Mouse (Mus musculus) erythroblast, adult 5-6 weeks (primary cell): Measurements from ENCODE around the gene Tmem151a. TPM values are rescaled to one million over a fixed set of nuclear protein-coding genes. Genes with fewer than 3 reads are reported as not detected.

Source experiments
- total RNA-seq, 2 experiments: library from RNA; stranded (forward) in 1 of 2; stranded (reverse) in 1 of 2; fragments of 150-400 nt in 1 of 2; fragments of 200-764, 138-1000 nt in 1 of 2; gene quantifications; 2 replicates each; pipeline versions ENCODE4 v1.2.3 to v1.2.4; 2015 to 2017; ENCODE audit warnings: low replicate concordance in 2 of 2

Gene Tmem151a
- total RNA-seq, 2 experiments from 2014 or later, result not detected

Other genes starting within 250 kb of the Tmem151a start
- 12.3 and 18.8 TPM in 2 replicates for gene Ccs, start 246.2 kb downstream of the Tmem151a start, total RNA-seq (2015; ENCODE audit: low replicate concordance)
- gene Ccs, start 246.2 kb downstream of the Tmem151a start, total RNA-seq (2017; ENCODE audit: low replicate concordance), result 24.4 and 66.9 TPM in 2 replicates
- not detected in 2 replicates for gene Ccdc87, start 246.2 kb downstream of the Tmem151a start, total RNA-seq (2015; ENCODE audit: low replicate concordance)
- gene Ccdc87, start 246.2 kb downstream of the Tmem151a start, total RNA-seq (2017; ENCODE audit: low replicate concordance), result not detected in 2 replicates
- 79.7 and 90.9 TPM in 2 replicates for gene Ctsf, start 230.4 kb downstream of the Tmem151a start, total RNA-seq (2015; ENCODE audit: low replicate concordance)
- gene Ctsf, start 230.4 kb downstream of the Tmem151a start, total RNA-seq (2017; ENCODE audit: low replicate concordance), result 51.5 and 94.7 TPM in 2 replicates
- not detected in 2 replicates for gene Actn3, start 207.6 kb downstream of the Tmem151a start, total RNA-seq (2015; ENCODE audit: low replicate concordance)
- gene Actn3, start 207.6 kb downstream of the Tmem151a start, total RNA-seq (2017; ENCODE audit: low replicate concordance), result 0.56 TPM in 1 of 2 replicates, not detected in the other
- 4.0 and 12.1 TPM in 2 replicates for gene Zdhhc24, start 206.9 kb downstream of the Tmem151a start, total RNA-seq (2015; ENCODE audit: low replicate concordance)
- 9.6 and 10.5 TPM in 2 replicates for gene Zdhhc24, start 206.9 kb downstream of the Tmem151a start, total RNA-seq (2017; ENCODE audit: low replicate concordance)
- gene Bbs1, start 178.9 kb downstream of the Tmem151a start, total RNA-seq (2015; ENCODE audit: low replicate concordance), result 0.84 and 1.5 TPM in 2 replicates
- 0.42 and 1.2 TPM in 2 replicates for gene Bbs1, start 178.9 kb downstream of the Tmem151a start, total RNA-seq (2017; ENCODE audit: low replicate concordance)
- gene Dpp3, start 157.2 kb downstream of the Tmem151a start, total RNA-seq (2015; ENCODE audit: low replicate concordance), result 4.6 and 7.5 TPM in 2 replicates
- gene Dpp3, start 157.2 kb downstream of the Tmem151a start, total RNA-seq (2017; ENCODE audit: low replicate concordance), result 6.0 and 7.3 TPM in 2 replicates
- gene Peli3, start 142.4 kb downstream of the Tmem151a start, total RNA-seq (2015; ENCODE audit: low replicate concordance), result not detected in 2 replicates
- gene Peli3, start 142.4 kb downstream of the Tmem151a start, total RNA-seq (2017; ENCODE audit: low replicate concordance), result not detected in 2 replicates
- 3.7 and 4.4 TPM in 2 replicates for gene Mrpl11, start 123.4 kb downstream of the Tmem151a start, total RNA-seq (2015; ENCODE audit: low replicate concordance)
- gene Mrpl11, start 123.4 kb downstream of the Tmem151a start, total RNA-seq (2017; ENCODE audit: low replicate concordance), result 1.8 and 7.8 TPM in 2 replicates
- not detected in 2 replicates for gene Npas4, start 95.2 kb downstream of the Tmem151a start, total RNA-seq (2015; ENCODE audit: low replicate concordance)
- not detected in 2 replicates for gene Npas4, start 95.2 kb downstream of the Tmem151a start, total RNA-seq (2017; ENCODE audit: low replicate concordance)
- not detected in 2 replicates for gene Slc29a2, start 61.7 kb downstream of the Tmem151a start, total RNA-seq (2015; ENCODE audit: low replicate concordance)
- gene Slc29a2, start 61.7 kb downstream of the Tmem151a start, total RNA-seq (2017; ENCODE audit: low replicate concordance), result not detected in 2 replicates
- gene B4gat1, start 46.7 kb downstream of the Tmem151a start, total RNA-seq (2015; ENCODE audit: low replicate concordance), result 0.84 and 1.2 TPM in 2 replicates
- not detected in 2 replicates for gene B4gat1, start 46.7 kb downstream of the Tmem151a start, total RNA-seq (2017; ENCODE audit: low replicate concordance)
- gene AC124502.3, start 46.6 kb downstream of the Tmem151a start, total RNA-seq (2015; ENCODE audit: low replicate concordance), result 0.38 TPM in 1 of 2 replicates, not detected in the other
- gene AC124502.3, start 46.6 kb downstream of the Tmem151a start, total RNA-seq (2017; ENCODE audit: low replicate concordance), result 1.7 TPM in 1 of 2 replicates, not detected in the other
- gene Brms1, start 44.2 kb downstream of the Tmem151a start, total RNA-seq (2015; ENCODE audit: low replicate concordance), result 0.96 and 10.4 TPM in 2 replicates
- 12.7 and 17.6 TPM in 2 replicates for gene Brms1, start 44.2 kb downstream of the Tmem151a start, total RNA-seq (2017; ENCODE audit: low replicate concordance)
- not detected in 2 replicates for gene Rin1, start 35.0 kb downstream of the Tmem151a start, total RNA-seq (2015; ENCODE audit: low replicate concordance)
- 0.09 TPM in 1 of 2 replicates, not detected in the other for gene Rin1, start 35.0 kb downstream of the Tmem151a start, total RNA-seq (2017; ENCODE audit: low replicate concordance)
- 0.84 TPM in 1 of 2 replicates, not detected in the other for gene Cd248, start 17.5 kb downstream of the Tmem151a start, total RNA-seq (2015; ENCODE audit: low replicate concordance)
- gene Cd248, start 17.5 kb downstream of the Tmem151a start, total RNA-seq (2017; ENCODE audit: low replicate concordance), result 0.09 and 0.42 TPM in 2 replicates
- 6.3 and 7.1 TPM in 2 replicates for gene Yif1a, start 3.0 kb upstream of the Tmem151a start, total RNA-seq (2015; ENCODE audit: low replicate concordance)
- 1.9 and 2.5 TPM in 2 replicates for gene Yif1a, start 3.0 kb upstream of the Tmem151a start, total RNA-seq (2017; ENCODE audit: low replicate concordance)
- not detected in 2 replicates for gene Cnih2, start 13.0 kb upstream of the Tmem151a start, total RNA-seq (2015; ENCODE audit: low replicate concordance)
- not detected in 2 replicates for gene Cnih2, start 13.0 kb upstream of the Tmem151a start, total RNA-seq (2017; ENCODE audit: low replicate concordance)
- gene Rab1b, start 21.5 kb upstream of the Tmem151a start, total RNA-seq (2015; ENCODE audit: low replicate concordance), result 14.4 and 23.6 TPM in 2 replicates
- gene Rab1b, start 21.5 kb upstream of the Tmem151a start, total RNA-seq (2017; ENCODE audit: low replicate concordance), result 19.4 and 22.9 TPM in 2 replicates
- gene Klc2, start 33.0 kb upstream of the Tmem151a start, total RNA-seq (2015; ENCODE audit: low replicate concordance), result 4.2 TPM in 1 of 2 replicates, not detected in the other
- 1.4 TPM in 1 of 2 replicates, not detected in the other for gene Klc2, start 33.0 kb upstream of the Tmem151a start, total RNA-seq (2017; ENCODE audit: low replicate concordance)
- gene Pacs1, start 187.6 kb upstream of the Tmem151a start, total RNA-seq (2015; ENCODE audit: low replicate concordance), result 7.7 and 8.1 TPM in 2 replicates
- gene Pacs1, start 187.6 kb upstream of the Tmem151a start, total RNA-seq (2017; ENCODE audit: low replicate concordance), result 5.3 and 7.0 TPM in 2 replicates
- gene Sf3b2, start 209.9 kb upstream of the Tmem151a start, total RNA-seq (2015; ENCODE audit: low replicate concordance), result 38.5 and 55.0 TPM in 2 replicates
- gene Sf3b2, start 209.9 kb upstream of the Tmem151a start, total RNA-seq (2017; ENCODE audit: low replicate concordance), result 59.6 and 76.3 TPM in 2 replicates
- not detected in 2 replicates for gene Gal3st3, start 212.8 kb upstream of the Tmem151a start, total RNA-seq (2015; ENCODE audit: low replicate concordance)
- gene Gal3st3, start 212.8 kb upstream of the Tmem151a start, total RNA-seq (2017; ENCODE audit: low replicate concordance), result not detected in 2 replicates